17 mouse cellular contexts compared by ENCODE assay signal in the genomic region with DNA sequence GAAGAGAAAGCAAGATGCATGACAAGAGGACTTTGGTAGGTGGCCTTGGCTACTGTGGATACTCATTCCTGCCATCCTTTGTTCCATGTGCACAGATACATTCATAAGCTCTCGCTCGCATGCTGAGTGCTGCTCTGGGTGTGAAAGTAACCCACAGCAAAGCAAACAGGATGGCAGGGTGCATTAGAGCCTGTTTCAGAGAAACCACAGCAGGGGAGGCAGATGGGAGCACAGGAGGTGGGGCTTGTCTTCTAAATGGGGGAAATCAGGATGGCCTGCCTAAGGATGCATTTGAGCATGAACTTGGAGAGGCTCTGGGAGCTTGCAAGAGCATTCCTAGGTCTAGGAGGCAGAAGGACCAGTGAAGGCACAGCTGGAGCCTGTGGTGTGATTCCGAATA.
DNase-seq lines count a peak whose midpoint lies in the region; ATAC-seq lines count a peak whose summit lies in the region.
"Had no signal": no experiment of that assay in that cellular context is flagged by ENCODE, and none has a peak within 500 bp of the region (broad histone marks: within the 10 kb centered on the region; RNA-seq: fewer than 3 reads in every experiment).

No protein-coding gene starts in this region.

- DNase-seq in forebrain, embryonic 14.5 days (ENCODE audit: low spot score): peak; percentile 67
- no peak for DNase-seq in forebrain, embryonic 11.5 days (ENCODE audit: low spot score)
- peak; percentile 6 for DNase-seq in R1 (ENCODE audit: low read depth, low spot score)
- DNase-seq in cerebellum, adult 8-10 months: peak; percentile 41
- DNase-seq in layer of hippocampus, adult 8-10 months (ENCODE audit: low spot score in 2 of 2): peak; percentile 70 to 78
- DNase-seq in lung, postnatal 4 days: no peak
- DNase-seq: B cell, adult 2 months; gastrocnemius, postnatal 25 days; kidney, adult 8-10 months; liver, embryonic 13.5 days had no signal

- no peak overlapping the region for H3K9ac ChIP-seq in forebrain, embryonic 14.5 days (ENCODE audit: low read length)
- no peak overlapping the region for H3K9ac ChIP-seq in forebrain, embryonic 11.5 days (ENCODE audit: low read length)
- no peak overlapping the region for H3K9ac ChIP-seq in kidney, embryonic 15.5 days
- H3K9ac ChIP-seq: embryonic facial prominence, embryonic 15.5 days; heart, embryonic 12.5 days; liver, embryonic 13.5 days; neural tube, embryonic 13.5 days; stomach, embryonic 15.5 days had no signal

- H3K9me3 ChIP-seq in forebrain, embryonic 14.5 days (replicated peaks; ENCODE audit: control insufficient read depth, low read length): no peaks in the 10 kb centered on the region
- H3K9me3 ChIP-seq in forebrain, embryonic 11.5 days (ENCODE audit: control insufficient read depth, low read length): no peaks in the 10 kb centered on the region
- H3K9me3 ChIP-seq in kidney, embryonic 15.5 days (replicated peaks): no peaks in the 10 kb centered on the region
- H3K9me3 ChIP-seq: embryonic facial prominence, embryonic 15.5 days; heart, embryonic 12.5 days; liver, embryonic 13.5 days; neural tube, embryonic 13.5 days; stomach, embryonic 15.5 days had no signal

- H3K27ac ChIP-seq in forebrain, embryonic 14.5 days (ENCODE audit: low read depth, low read length): peak overlapping the region; percentile 22; the same call in 1 of the 2 replicates
- no peak overlapping the region for H3K27ac ChIP-seq in forebrain, embryonic 11.5 days (ENCODE audit: low read depth, low read length)
- no peak overlapping the region for H3K27ac ChIP-seq in kidney, embryonic 15.5 days
- H3K27ac ChIP-seq: embryonic facial prominence, embryonic 15.5 days; liver, embryonic 13.5 days; neural tube, embryonic 13.5 days; stomach, embryonic 15.5 days had no signal

- WGBS in forebrain, embryonic 14.5 days: 58% methylated on average over 3 of the region's 3 CpGs
- 79% methylated on average over 3 of the region's 3 CpGs for WGBS in forebrain, embryonic 11.5 days
- 86% methylated on average over 3 of the region's 3 CpGs for WGBS in kidney, embryonic 15.5 days

- peak; percentile 70; the same call in 1 of the 2 replicates for ATAC-seq in forebrain, embryonic 14.5 days
- ATAC-seq in forebrain, embryonic 11.5 days (replicated peaks; ENCODE audit: low FRiP score): no peak
- ATAC-seq in kidney, embryonic 15.5 days (replicated peaks; ENCODE audit: low FRiP score): no peak
- ATAC-seq: lung, postnatal 0 days had no signal

- H3K27me3 ChIP-seq in forebrain, embryonic 14.5 days (replicated peaks; ENCODE audit: control insufficient read depth, insufficient read depth, low read length): no peaks in the 10 kb centered on the region
- no peaks in the 10 kb centered on the region for H3K27me3 ChIP-seq in forebrain, embryonic 11.5 days (ENCODE audit: control insufficient read depth, insufficient read depth, low read length)
- H3K27me3 ChIP-seq in kidney, embryonic 15.5 days: peaks cover 4% of the 10 kb centered on the region; the same call in 1 of the 2 replicates
- H3K27me3 ChIP-seq: embryonic facial prominence, embryonic 15.5 days; liver, embryonic 13.5 days; megakaryocyte, embryonic 14.5 days; neural tube, embryonic 13.5 days; stomach, embryonic 15.5 days had no signal

- no peak overlapping the region for H3K4me2 ChIP-seq in forebrain, embryonic 14.5 days (ENCODE audit: low read length)
- H3K4me2 ChIP-seq in forebrain, embryonic 11.5 days (ENCODE audit: low read depth, low read length, severe bottlenecking): no peak overlapping the region
- H3K4me2 ChIP-seq in kidney, embryonic 15.5 days: no peak overlapping the region
- H3K4me2 ChIP-seq: embryonic facial prominence, embryonic 15.5 days; heart, embryonic 12.5 days; liver, embryonic 13.5 days; neural tube, embryonic 13.5 days; stomach, embryonic 15.5 days had no signal

- H3K36me3 ChIP-seq in forebrain, embryonic 14.5 days (ENCODE audit: control insufficient read depth, insufficient read depth, low read length): no peaks in the 10 kb centered on the region
- H3K36me3 ChIP-seq in forebrain, embryonic 11.5 days (ENCODE audit: control insufficient read depth, insufficient read depth, low read length): no peaks in the 10 kb centered on the region
- no peaks in the 10 kb centered on the region for H3K36me3 ChIP-seq in kidney, embryonic 15.5 days
- H3K36me3 ChIP-seq: embryonic facial prominence, embryonic 15.5 days; heart, embryonic 12.5 days; liver, embryonic 13.5 days; neural tube, embryonic 13.5 days; stomach, embryonic 15.5 days had no signal

- H3K4me1 ChIP-seq in forebrain, embryonic 14.5 days (ENCODE audit: control insufficient read depth, insufficient read depth, low read length): peaks cover 13% of the 10 kb centered on the region
- H3K4me1 ChIP-seq in forebrain, embryonic 11.5 days (replicated peaks; ENCODE audit: control insufficient read depth, insufficient read depth, low read length): no peaks in the 10 kb centered on the region; the same call in 1 of the 2 replicates
- peaks cover 3% of the 10 kb centered on the region; the same call in 1 of the 2 replicates for H3K4me1 ChIP-seq in kidney, embryonic 15.5 days
- H3K4me1 ChIP-seq: embryonic facial prominence, embryonic 15.5 days; heart, embryonic 12.5 days; liver, embryonic 13.5 days; megakaryocyte, embryonic 14.5 days; stomach, embryonic 15.5 days had no signal

- no peak overlapping the region for H3K4me3 ChIP-seq in forebrain, embryonic 14.5 days (ENCODE audit: low read depth, low read length)
- H3K4me3 ChIP-seq in forebrain, embryonic 11.5 days (ENCODE audit: low read depth, low read length): no peak overlapping the region
- H3K4me3 ChIP-seq in kidney, embryonic 15.5 days (replicated peaks): no peak overlapping the region
- H3K4me3 ChIP-seq: embryonic facial prominence, embryonic 15.5 days; heart, embryonic 12.5 days; liver, embryonic 13.5 days; megakaryocyte, embryonic 14.5 days; neural tube, embryonic 13.5 days; stomach, embryonic 15.5 days had no signal

Comparison
In these comparisons a context has a peak if more than half of its experiments do, and no peak if none do; other contexts are left out.
1. DNase-seq: peak in forebrain, embryonic 14.5 days (single experiment), R1 (single experiment), cerebellum, adult 8-10 months (single experiment) and layer of hippocampus, adult 8-10 months (2 of 2); none in forebrain, embryonic 11.5 days (single experiment) and lung, postnatal 4 days (0 of 2).